Mouse (Mus musculus) MEL (cell line): Measurements from ENCODE around the gene Als2cr12.
A peak's percentile ranks its signal among the peaks of the same experiment; 100 is the strongest.

Experiments used
- CHD2 ChIP-seq: IDR thresholded peaks from 2 replicates; pipeline ENCODE4 v1.6.1; 2011; ENCODE audit warnings: low read length, improper control_type of control experiment
- CTCF ChIP-seq, 3 experiments: IDR thresholded peaks in 2 of 3; conservative IDR thresholded peaks in 1 of 3; 2 replicates each; pipeline ENCODE4 v1.5.1; 2011 to 2012; ENCODE audit warnings: low read length in 3 of 3, low read depth in 2 of 3, mild to moderate bottlenecking in 2 of 3, improper control_type of control experiment in 1 of 3, inconsistent platforms in 1 of 3, mixed read lengths in 1 of 3, moderate library complexity in 1 of 3; ENCODE audit not compliant: control insufficient read depth in 1 of 3, insufficient read depth in 1 of 3, poor library complexity in 1 of 3, severe bottlenecking in 1 of 3
- ELF1 ChIP-seq: IDR thresholded peaks from 2 replicates; pipeline ENCODE4 v1.6.1; 2014; ENCODE audit warnings: low read depth, mild to moderate bottlenecking, inconsistent platforms, low read length, improper control_type of control experiment, moderate library complexity
- EP300 ChIP-seq, 2 experiments: IDR thresholded peaks; 2 replicates each; pipeline ENCODE4 v1.6.1; 2011; ENCODE audit warnings: improper control_type of control experiment in 2 of 2, low read length in 2 of 2, low read depth in 1 of 2, mild to moderate bottlenecking in 1 of 2
- GATA1 ChIP-seq: IDR thresholded peaks from 2 replicates; pipeline ENCODE4 v1.6.1; 2011; ENCODE audit warnings: low read depth, low read length, improper control_type of control experiment
- HCFC1 ChIP-seq: IDR thresholded peaks from 2 replicates; pipeline ENCODE4 v1.6.1; 2012; ENCODE audit warnings: low read depth, mild to moderate bottlenecking, inconsistent platforms, low read length, improper control_type of control experiment, moderate library complexity
- MAZ ChIP-seq: IDR thresholded peaks from 2 replicates; pipeline ENCODE4 v1.6.1; 2012; ENCODE audit warnings: low read depth, mild to moderate bottlenecking, inconsistent platforms, low read length, improper control_type of control experiment
- MXI1 ChIP-seq: IDR thresholded peaks from 2 replicates; pipeline ENCODE4 v1.6.1; 2011; ENCODE audit warnings: mild to moderate bottlenecking, low read depth, low read length, improper control_type of control experiment
- POLR2A ChIP-seq, 2 experiments: IDR thresholded peaks; 2 replicates each; pipeline ENCODE4 v1.6.1; 2011 to 2012; ENCODE audit warnings: low read length in 2 of 2, mild to moderate bottlenecking in 2 of 2, control low read depth in 1 of 2, improper control_type of control experiment in 1 of 2, low read depth in 1 of 2, moderate library complexity in 1 of 2; ENCODE audit not compliant: control insufficient read depth in 1 of 2, insufficient read depth in 1 of 2, poor library complexity in 1 of 2
- POLR2AphosphoS2 ChIP-seq: IDR thresholded peaks from 2 replicates; pipeline ENCODE4 v1.6.1; 2011; ENCODE audit warnings: low read length, improper control_type of control experiment
- RCOR1 ChIP-seq: IDR thresholded peaks from 2 replicates; pipeline ENCODE4 v1.6.1; 2012; ENCODE audit warnings: low read depth, mild to moderate bottlenecking, inconsistent platforms, low read length, improper control_type of control experiment
- TBP ChIP-seq: IDR thresholded peaks from 2 replicates; pipeline ENCODE4 v1.8.0; 2011; ENCODE audit warnings: low read depth, low read length, improper control_type of control experiment
- ZNF384 ChIP-seq: IDR thresholded peaks from 2 replicates; pipeline ENCODE4 v1.6.1; 2012; ENCODE audit warnings: low read depth, mild to moderate bottlenecking, inconsistent platforms, low read length, improper control_type of control experiment

- TF ChIP-seq CTCF (IDR thresholded peaks at IDR 0.05 in 2 of 3, conservative IDR thresholded peaks at IDR 0.05 in 1 of 3; ENCODE audit: control insufficient read depth in 1 of 3, insufficient read depth in 1 of 3, low read depth in 2 of 3, low read length in 3 of 3, poor library complexity in 1 of 3, severe bottlenecking in 1 of 3): peak; percentile 40 to 58 (median 52)
- no peak for TF ChIP-seq TBP
- TF ChIP-seq POLR2A (IDR thresholded peaks at IDR 0.05; ENCODE audit: control insufficient read depth in 1 of 2, insufficient read depth in 1 of 2, low read depth in 1 of 2, low read length in 2 of 2, poor library complexity in 1 of 2): no peak
- TF ChIP-seq ELF1: no peak
- TF ChIP-seq CHD2: no peak
- TF ChIP-seq HCFC1: no peak
- no peak for TF ChIP-seq GATA1
- TF ChIP-seq MAZ: no peak
- no peak for TF ChIP-seq RCOR1
- no peak for TF ChIP-seq EP300 (IDR thresholded peaks at IDR 0.05; ENCODE audit: low read depth in 1 of 2, low read length in 2 of 2)
- no peak for TF ChIP-seq POLR2AphosphoS2
- TF ChIP-seq MXI1: no peak
- TF ChIP-seq ZNF384: no peak
These were observed 18.2 kb downstream of the Als2cr12 start for GRCm38 (mm10) chr1:58677575-58677974.
